Mouse (Mus musculus) adrenal gland, adult 8-10 months (tissue): ENCODE data around the gene Klhl26. TPM values are rescaled to one million over a fixed set of nuclear protein-coding genes. Genes with fewer than 3 reads are reported as not detected.

Experiments
- DNase-seq: peaks from one replicate; pipeline ENCODE4 v3.0.0; 2022
- total RNA-seq, 4 experiments: library from RNA; stranded (reverse); gene quantifications; 2 replicates each; pipeline ENCODE4 v1.2.4; 2022

Gene Klhl26
- total RNA-seq, 4 experiments from 2014 or later, result 27.3 to 35.8 (median 30.6) TPM

GRCm38 (mm10) chr8:70501820-70502529 lies 25.2 kb upstream of the Klhl26 start:
- DNase-seq, result no peak

- no peak for DNase-seq
Measured at GRCm38 (mm10) chr8:70500386-70501301, 23.9 kb upstream of the Klhl26 start.

DNA sequence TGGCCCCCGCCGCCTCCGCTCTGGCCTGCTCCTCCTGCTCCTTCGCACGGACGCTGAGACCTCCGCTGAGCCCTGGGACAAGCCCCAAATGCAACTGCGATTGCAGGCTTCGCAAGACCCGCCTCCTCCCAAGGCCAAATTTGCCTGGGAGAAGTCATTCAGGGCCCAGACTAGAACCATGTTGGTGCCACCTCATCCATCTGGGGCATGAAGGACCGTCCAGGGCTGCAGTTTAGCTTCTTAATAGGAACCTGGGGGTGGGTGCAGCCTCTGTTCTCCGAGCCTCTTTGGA lies 18.9 kb upstream of the Klhl26 start:
- DNase-seq, result no peak

GRCm38 (mm10) chr8:70495001-70495770 lies 18.4 kb upstream of the Klhl26 start:
- DNase-seq, result no peak

GRCm38 (mm10) chr8:70494416-70494945 lies 17.7 kb upstream of the Klhl26 start:
- no peak for DNase-seq

GRCm38 (mm10) chr8:70493692-70494415 lies 17.1 kb upstream of the Klhl26 start:
- no peak for DNase-seq

DNA sequence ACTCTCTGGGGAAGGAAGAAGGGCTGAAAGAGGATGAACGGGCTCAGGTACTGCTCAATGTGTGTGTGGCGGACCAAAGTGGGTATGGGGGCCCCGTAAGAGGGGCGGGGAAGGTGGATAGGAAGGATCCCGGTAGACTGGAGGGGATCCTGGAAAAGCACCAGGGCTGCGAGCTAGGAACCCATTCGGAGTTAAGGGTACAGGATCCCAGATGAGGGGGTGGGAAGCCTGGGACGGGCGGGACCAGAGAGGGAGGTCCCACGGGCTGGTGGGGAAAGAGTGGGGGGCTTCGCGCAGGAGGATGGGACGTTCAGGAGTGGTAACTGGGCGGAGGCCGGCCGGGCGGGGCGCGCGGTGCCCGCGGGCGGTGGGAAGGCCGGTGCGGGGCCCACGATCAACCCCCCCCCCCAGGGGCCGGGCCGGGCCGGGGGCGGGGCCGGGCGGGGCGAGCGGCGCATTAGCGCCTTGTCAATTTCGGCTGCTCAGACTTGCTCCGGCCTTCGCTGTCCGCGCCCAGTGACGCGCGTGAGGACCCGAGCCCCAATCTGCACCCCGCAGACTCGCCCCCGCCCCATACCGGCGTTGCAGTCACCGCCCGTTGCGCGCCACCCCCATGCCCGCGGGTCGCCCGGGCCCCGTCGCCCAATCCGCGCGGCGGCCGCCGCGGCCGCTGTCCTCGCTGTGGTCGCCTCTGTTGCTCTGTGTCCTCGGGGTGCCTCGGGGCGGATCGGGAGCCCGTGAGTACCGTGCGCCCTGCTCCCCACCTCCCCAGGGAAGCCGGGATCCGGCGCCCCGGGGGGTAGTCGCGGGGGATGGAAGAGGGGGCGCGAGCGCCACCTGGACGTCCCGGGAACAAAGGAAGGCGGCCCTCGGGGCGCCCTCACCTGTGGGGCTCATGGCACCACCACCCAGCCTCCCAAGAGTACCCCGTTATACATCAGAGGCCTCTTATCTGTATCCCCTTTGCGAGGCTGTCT lies 16.2 kb upstream of the Klhl26 start, which contains the start of gene Crlf1:
Crlf1 (plus strand) TSS at position 495 of the 977 bp plus-strand sequence.
- no peak for DNase-seq

GRCm38 (mm10) chr8:70490880-70491495 lies 14.2 kb upstream of the Klhl26 start:
- DNase-seq, result no peak

DNA sequence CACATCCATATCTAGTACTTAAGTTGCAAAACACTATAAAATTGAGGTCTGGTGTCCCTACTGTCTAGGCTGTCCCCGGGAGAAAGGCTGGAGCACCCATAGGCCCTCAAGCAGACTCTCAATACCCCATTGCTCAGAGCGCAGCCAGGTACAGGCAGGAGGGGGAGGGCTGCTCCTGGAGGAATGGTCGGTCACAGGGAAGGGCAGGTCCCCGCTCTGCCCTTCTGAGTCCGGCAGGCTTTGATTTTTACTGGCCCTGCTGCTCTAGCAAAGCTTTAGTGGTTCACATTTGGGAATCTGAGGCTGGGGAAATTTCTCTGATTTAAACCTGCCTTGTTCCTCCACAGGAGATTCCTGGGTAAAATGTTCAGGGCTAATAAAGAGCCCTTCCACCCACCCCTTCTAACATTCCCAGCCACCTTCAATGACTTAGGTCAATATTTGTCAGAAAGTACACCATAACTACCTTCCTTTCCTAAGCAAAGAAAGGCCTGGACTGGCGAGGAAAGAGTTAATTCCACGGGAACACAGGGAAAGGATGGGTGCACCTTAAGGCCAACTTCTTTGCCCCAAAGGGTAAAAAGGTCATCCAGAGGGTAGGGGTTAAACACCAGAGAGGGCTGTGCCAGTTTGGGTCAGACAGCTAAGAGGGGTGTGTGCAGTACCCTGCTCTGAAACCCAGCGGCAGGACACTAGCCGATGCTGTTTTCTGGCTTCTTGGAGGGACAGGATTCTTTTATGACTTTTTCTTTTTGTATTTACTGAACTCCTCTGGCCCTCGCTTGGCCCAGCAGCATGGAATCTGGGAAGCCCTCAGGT lies 13.5 kb upstream of the Klhl26 start:
- DNase-seq, result no peak

GRCm38 (mm10) chr8:70489576-70489975 lies 12.8 kb upstream of the Klhl26 start:
- DNase-seq, result no peak

DNA sequence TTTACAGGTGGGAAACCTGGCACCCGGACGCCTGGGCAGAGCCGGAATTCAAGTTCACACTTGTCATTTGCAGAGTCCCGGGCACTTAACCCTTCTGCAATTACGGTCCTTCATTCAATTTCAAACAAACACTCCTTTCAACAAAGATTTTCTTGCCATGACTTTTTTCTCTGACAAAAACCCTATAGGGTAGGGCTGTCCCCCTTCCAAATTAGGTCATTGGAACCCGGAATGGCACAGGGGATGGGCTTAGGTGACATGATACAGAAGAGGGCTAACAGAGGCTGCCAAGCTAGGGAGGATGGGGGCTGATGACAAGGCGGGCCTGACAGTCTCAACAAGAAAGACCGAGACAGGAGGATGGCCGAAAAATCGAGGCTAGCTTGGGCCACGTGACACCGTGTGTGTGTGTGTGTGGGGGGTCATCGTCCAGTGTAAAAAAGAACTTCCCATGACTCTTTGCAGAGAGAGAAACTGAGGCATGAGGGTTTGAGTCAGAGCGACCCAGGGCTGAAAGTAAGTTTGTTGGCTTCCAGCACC lies 12.2 kb upstream of the Klhl26 start:
- no peak for DNase-seq

DNA sequence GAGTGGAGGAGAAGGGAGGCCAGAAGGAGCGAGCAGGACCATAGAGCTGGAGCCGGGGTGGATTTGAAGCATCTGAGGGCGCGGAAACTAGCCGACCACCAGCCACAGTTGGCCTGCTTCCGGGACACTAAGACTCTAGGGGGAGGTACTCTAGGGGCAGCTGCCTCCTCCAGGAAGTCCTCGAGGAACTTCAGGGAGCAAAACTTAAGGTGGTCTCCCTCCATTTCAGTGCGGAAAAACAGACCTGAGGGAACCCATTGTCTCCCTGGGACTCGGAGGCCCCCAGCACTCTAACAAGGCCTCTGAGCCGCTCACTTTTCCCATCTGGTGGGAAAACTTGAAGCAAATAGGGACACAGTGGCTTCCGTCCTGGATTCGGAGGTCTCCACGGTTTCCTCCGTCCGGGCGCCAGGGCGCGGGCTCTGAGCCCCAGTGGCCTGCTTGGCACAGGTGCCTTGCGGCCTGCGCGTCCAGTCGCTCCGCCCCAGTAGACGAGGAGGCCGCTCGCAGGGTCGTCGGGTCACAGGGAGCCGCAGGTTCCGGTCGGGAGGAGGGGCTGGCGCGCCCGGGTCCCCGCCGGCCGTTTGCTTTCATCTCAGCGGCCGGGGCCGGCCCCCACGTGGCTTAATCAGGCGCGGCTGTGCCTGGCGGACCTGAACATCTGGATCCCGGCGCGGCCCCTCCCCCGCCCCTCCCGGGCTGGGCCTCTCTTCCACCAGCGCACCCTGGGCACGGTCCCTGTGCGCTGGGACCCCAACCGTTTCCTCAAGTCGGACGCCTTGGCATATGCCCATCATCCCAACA lies 11.4 kb upstream of the Klhl26 start:
- no peak for DNase-seq

DNA sequence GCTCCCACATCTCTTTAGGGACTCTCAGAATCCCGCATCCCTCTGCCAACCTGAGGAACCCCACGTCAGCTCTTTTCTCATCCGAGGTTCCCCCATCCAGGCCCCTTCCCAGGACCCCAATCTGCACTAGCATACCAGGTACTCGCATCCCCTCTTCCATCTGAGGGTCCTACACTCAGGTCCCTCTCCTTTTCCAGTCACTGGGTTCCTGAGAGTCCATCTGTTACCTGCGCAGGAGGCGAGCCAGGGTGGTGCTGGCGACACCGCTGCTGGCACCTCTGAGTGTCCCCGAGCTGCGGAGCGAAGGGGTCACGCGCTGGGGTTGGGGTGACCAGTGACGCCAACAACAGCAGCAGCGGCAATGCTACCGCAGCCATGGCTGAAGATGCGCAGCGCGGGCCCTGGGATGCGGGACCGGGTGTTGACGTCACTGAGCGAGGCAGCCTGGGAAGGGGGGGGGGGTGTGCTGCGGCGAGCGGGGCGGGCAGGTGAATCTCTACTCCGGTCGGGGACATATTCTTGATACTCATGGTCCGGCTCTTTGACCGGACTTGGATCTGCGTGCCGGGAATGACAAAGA lies 10.3 kb upstream of the Klhl26 start, which contains the start of gene Tmem59l:
Tmem59l (minus strand) TSS at position 418 of the 580 bp plus-strand sequence.
- DNase-seq, result no peak

DNA sequence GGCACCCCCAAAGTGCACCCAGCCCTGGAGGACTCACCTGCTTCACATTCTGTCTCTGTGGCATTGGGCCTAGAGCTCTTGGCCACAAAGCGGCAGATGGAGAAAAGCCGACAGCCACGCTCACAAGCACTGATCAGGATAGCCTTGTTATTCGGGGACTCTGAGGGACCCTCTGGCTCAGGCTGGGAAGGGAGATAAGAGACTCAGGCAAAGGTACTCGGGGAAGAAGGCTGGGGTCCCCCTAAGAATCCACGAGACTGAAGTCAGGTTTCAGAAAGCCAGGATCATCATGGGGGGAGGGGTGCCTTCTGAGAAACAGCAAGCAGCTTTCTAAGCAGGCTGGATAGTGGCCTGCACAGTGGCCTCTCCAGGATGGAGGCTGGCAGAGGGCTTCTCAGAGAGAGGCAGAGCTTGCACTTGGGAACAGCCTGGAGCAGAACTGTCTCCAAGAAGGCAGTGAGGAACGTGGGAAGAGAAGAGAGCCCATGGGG lies 9.5 kb upstream of the Klhl26 start:
- no peak for DNase-seq

GRCm38 (mm10) chr8:70482943-70483342 lies 6.2 kb upstream of the Klhl26 start:
- no peak for DNase-seq

DNA sequence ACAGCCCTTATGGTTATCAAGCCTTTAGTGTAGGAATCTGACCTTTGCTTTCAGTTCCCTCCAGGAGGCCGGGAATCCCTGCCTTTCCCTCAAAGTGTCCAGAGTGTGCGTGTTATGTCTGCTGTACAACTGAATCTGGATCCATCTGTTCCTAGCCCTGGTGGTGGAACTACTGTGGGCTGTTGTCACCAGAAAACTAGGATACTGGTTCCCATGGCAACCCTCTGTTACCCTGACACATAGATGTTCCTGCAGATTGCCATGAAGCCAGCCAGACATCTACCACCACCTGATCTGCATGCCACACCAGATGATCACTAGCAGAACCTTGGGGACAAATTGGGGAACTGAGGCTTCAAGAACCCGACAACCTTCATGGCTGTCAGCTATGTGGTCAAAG lies 5.1 kb upstream of the Klhl26 start:
- DNase-seq, result no peak

DNA sequence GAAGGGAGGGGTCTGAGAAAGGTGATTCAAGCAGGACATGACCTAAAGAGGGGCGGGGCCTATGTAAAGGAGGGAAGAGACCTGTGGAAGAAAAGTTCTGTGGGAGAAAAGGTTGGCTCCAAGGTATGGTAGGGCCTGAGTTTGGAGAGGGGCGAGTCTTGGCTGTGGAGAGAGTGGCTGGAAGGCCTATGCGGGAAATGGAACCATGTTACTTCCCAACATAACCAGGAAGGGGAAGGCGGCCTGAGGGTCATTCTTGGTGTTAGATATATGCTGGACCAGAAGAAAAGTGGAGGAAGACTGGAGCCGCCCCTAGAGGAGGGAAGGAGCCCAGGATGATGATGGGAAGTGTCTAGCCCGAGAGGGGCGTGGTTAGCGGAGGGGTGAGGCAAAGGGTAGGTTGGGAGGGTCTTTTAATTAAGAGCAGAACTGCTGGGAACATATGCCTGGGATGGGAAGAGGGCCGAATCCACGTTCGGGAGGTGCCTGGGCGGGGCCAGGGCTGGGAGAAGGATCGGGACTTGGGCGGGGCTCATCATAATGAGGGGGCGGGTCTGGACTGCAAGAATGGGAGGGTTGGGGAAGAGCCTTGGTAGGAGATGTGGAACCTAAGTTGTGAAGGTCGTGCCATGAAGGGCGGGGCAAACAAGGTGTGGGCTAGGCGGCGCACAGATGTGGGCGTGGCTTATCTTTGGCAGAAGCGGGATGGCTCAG lies 658 bp upstream of the Klhl26 start:
- no peak for DNase-seq
